37 mouse cellular contexts compared by ENCODE assay signal in the genomic region with DNA sequence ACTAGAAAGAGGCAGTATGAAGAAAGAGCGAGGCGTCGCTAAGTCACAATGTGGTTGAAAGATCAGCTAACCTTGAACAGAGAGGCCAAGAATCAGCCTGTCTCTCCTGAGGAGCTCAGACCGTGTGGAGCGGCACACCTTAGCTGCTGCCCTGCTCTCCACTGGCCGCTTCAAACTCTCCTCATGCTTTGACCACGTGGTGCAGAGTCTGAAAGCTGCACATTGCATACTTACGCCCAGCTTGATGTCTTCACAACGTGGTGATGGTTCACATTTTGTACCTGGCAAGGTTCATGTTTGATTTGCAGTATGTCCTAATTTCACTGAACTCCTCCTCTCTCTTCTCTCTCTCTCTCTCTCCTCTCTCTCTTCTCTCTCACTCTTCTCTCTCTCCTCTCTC. TPM values are rescaled to one million over a fixed set of nuclear protein-coding genes. Genes with fewer than 3 reads are reported as not detected.
"Had no signal": no experiment of that assay in that cellular context is flagged by ENCODE, and none has a peak within 500 bp of the region (broad histone marks: within the 10 kb centered on the region; RNA-seq: fewer than 3 reads in every experiment).

No protein-coding gene starts in this region.

- DNase-seq: gastrocnemius, adult 2 months; gastrocnemius, postnatal 10 days; gastrocnemius, postnatal 25 days; heart, adult 2 months; heart, postnatal 10 days; heart, postnatal 4 days; kidney, adult 18-20 months; kidney, adult 8-10 months; kidney, postnatal 10 days; kidney, postnatal 25 days; kidney, postnatal 4 days had no signal

- H3K9ac ChIP-seq: heart, embryonic 12.5 days; hindbrain, embryonic 12.5 days; hindbrain, embryonic 14.5 days; intestine, embryonic 15.5 days; limb, embryonic 12.5 days had no signal

- H3K9me3 ChIP-seq: heart, embryonic 12.5 days; hindbrain, embryonic 10.5 days; hindbrain, embryonic 12.5 days; intestine, embryonic 15.5 days; limb, embryonic 10.5 days; limb, embryonic 12.5 days had no signal

- H3K27me3 ChIP-seq: heart, embryonic 12.5 days; hindbrain, embryonic 12.5 days; intestine, embryonic 15.5 days; limb, embryonic 12.5 days had no signal

- H3K4me1 ChIP-seq: heart, embryonic 12.5 days; hindbrain, embryonic 10.5 days; hindbrain, embryonic 12.5 days; intestine, embryonic 15.5 days; limb, embryonic 10.5 days; limb, embryonic 12.5 days had no signal

- H3K4me3 ChIP-seq: gastrocnemius, adult 2 months; heart, adult 2 months; heart, embryonic 12.5 days; hindbrain, embryonic 10.5 days; hindbrain, embryonic 12.5 days; intestine, embryonic 15.5 days; layer of hippocampus, adult 2 months; left cerebral cortex, adult 2 months; limb, embryonic 10.5 days; limb, embryonic 12.5 days had no signal

- H3K36me3 ChIP-seq: heart, embryonic 12.5 days; hindbrain, embryonic 10.5 days; hindbrain, embryonic 12.5 days; intestine, embryonic 15.5 days; limb, embryonic 10.5 days; limb, embryonic 12.5 days had no signal

- ATAC-seq: hindbrain, embryonic 16.5 days; inflammation-experienced regulatory T-cells, adult 6 months; intestine, embryonic 15.5 days; intestine, postnatal 0 days had no signal

- H3K27ac ChIP-seq: gastrocnemius, adult 2 months; heart, adult 2 months; hindbrain, embryonic 10.5 days; hindbrain, embryonic 12.5 days; hindbrain, embryonic 14.5 days; intestine, embryonic 15.5 days; layer of hippocampus, adult 2 months; left cerebral cortex, adult 2 months; limb, embryonic 10.5 days; limb, embryonic 12.5 days had no signal

- H3K4me2 ChIP-seq: heart, embryonic 12.5 days; hindbrain, embryonic 12.5 days; hindbrain, embryonic 14.5 days; intestine, embryonic 15.5 days; limb, embryonic 12.5 days; liver, embryonic 11.5 days had no signal

RNA-seq across cellular contexts. Expression of gene 4930568D16Rik, which starts 11.8 kb away (rescaled TPM):
- total RNA-seq: gastrocnemius, adult 2 months; gastrocnemius, postnatal 10 days; gastrocnemius, postnatal 25 days; gastrocnemius, postnatal 4 days; granulocyte monocyte progenitor cell, adult 5-6 weeks; heart, adult 2 months; heart, postnatal 10 days; heart, postnatal 25 days; heart, postnatal 4 days; layer of hippocampus, adult 2 months; layer of hippocampus, postnatal 10 days; layer of hippocampus, postnatal 25 days; left cerebral cortex, adult 2 months; left cerebral cortex, postnatal 14 days; left cerebral cortex, postnatal 36 days had no signal
- polyA plus RNA-seq: frontal cortex, adult 2 months; heart, adult 2 months; heart, embryonic 12.5 days; heart, embryonic 14.5 days; heart, embryonic 16.5 days; hindbrain, embryonic 10.5 days; hindbrain, embryonic 12.5 days; hindbrain, embryonic 14.5 days; hindbrain, embryonic 16.5 days; inflammation-experienced regulatory T-cells, adult 6 months; intestine, embryonic 15.5 days; intestine, postnatal 0 days; kidney, embryonic 14.5 days; kidney, embryonic 16.5 days; limb, embryonic 10.5 days; limb, embryonic 12.5 days; limb, embryonic 14.5 days; liver, embryonic 11.5 days had no signal

RNA-seq across cellular contexts. Expression of gene 4930402F06Rik, which starts 17.7 kb away (rescaled TPM):
- total RNA-seq: gastrocnemius, adult 2 months; gastrocnemius, postnatal 10 days; gastrocnemius, postnatal 25 days; gastrocnemius, postnatal 4 days; granulocyte monocyte progenitor cell, adult 5-6 weeks; heart, adult 2 months; heart, postnatal 10 days; heart, postnatal 25 days; heart, postnatal 4 days; layer of hippocampus, adult 2 months; layer of hippocampus, postnatal 10 days; layer of hippocampus, postnatal 25 days; left cerebral cortex, adult 2 months; left cerebral cortex, postnatal 14 days; left cerebral cortex, postnatal 36 days had no signal
- polyA plus RNA-seq: frontal cortex, adult 2 months; heart, adult 2 months; heart, embryonic 12.5 days; heart, embryonic 14.5 days; heart, embryonic 16.5 days; hindbrain, embryonic 10.5 days; hindbrain, embryonic 12.5 days; hindbrain, embryonic 14.5 days; hindbrain, embryonic 16.5 days; inflammation-experienced regulatory T-cells, adult 6 months; intestine, embryonic 15.5 days; intestine, postnatal 0 days; kidney, embryonic 14.5 days; kidney, embryonic 16.5 days; limb, embryonic 10.5 days; limb, embryonic 12.5 days; limb, embryonic 14.5 days; liver, embryonic 11.5 days had no signal
